Mouse (Mus musculus): ENCODE results near the gene Prkrip1. TPM values are rescaled to one million over a fixed set of nuclear protein-coding genes. Genes with fewer than 3 reads are reported as not detected.

The Prkrip1 gene
- polyA plus RNA-seq, 1 experiment from 2014 or later, result 57.5 TPM

DNA sequence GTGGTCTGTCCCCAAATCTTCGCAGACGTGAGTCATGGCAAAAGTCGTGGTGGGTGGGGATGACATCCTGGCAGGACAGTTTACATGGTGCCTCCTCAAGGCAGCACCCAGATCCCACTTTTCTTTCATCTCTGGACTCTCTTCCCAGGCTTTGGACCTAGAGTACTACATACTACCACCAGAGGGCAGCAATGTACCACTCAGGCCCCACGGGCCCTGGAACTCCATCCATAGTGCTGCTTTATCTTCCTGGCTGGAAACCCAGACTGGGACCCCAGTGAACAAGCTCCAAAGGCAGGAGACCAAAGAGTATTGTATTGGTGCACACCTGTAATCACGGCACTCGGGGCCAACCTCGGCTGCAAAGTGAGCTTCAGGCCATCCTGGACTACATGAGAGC, 3.1 kb upstream of the Prkrip1 start:
- ATAC-seq (ENCODE audit: insufficient number of reproducible peaks, insufficient read depth, low FRiP score, low TSS enrichment, low read depth), result no peak
- Histone ChIP-seq H3K9ac (no peak overlapping the region), H3K27ac (no peak overlapping the region), H3K27me3 (no peaks in the 10 kb centered on the region), H3K9me3 (no peaks in the 10 kb centered on the region), H3K36me3 (peaks cover 4% of the 10 kb centered on the region), H3K4me3 (no peak overlapping the region), H3K4me2 (no peak overlapping the region), H3K4me1 (peaks cover 12% of the 10 kb centered on the region)
- 28% methylated on average over 7 of the region's 7 CpGs for WGBS

DNA sequence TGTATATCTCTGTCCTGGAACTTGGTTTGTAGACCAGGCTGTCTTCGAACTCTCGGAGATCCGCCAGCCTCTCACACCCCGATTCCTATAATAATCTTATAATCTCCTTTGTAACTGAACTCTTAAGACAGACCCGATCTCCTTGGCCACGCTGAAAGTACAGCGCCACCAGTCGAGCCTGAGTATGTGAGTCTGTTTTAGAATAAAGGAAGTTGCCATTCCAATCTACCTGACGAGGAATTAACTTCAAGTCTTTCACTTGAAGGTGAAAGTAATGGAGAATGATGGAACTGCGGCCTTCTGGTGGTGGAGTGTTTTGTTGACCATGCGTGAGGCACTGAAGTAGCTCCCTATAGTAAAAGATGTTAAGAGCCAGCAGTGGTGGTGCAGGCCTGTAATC, 763 bp upstream of the Prkrip1 start:
- H3K27ac ChIP-seq, result peak overlapping the region; percentile 86
- H3K36me3 ChIP-seq, result peaks cover 27% of the 10 kb centered on the region
- 29% methylated on average over 11 of the region's 11 CpGs for whole genome bisulfite sequencing
- no peaks in the 10 kb centered on the region for H3K27me3 ChIP-seq
- H3K4me3 ChIP-seq, result peak overlapping the region; percentile 99
- no peak for ATAC-seq (ENCODE audit: insufficient number of reproducible peaks, insufficient read depth, low FRiP score, low TSS enrichment, low read depth)
- peak overlapping the region; percentile 96 for H3K4me2 ChIP-seq
- peaks cover 12% of the 10 kb centered on the region for H3K4me1 ChIP-seq
- no peaks in the 10 kb centered on the region for H3K9me3 ChIP-seq
- H3K9ac ChIP-seq, result peak overlapping the region; percentile 96

DNA sequence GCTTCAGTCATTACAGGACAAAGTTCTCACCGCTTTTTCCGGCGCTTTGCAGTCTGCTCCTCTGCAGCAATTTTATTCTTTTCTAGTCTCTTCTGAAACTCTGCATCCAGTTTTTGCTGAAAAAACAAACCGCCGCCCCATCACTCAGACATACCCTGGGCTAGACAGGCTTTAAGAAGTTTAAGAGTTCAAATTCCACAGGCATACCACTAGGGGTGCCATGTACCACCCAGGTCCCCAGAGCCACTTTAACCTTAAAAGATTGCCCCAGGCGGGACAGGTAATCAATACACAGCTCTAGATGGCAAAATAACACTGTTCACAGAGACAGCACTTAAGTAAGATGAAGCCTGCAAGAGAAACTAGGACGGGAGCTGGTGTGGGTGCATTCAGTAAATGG, 6.9 kb downstream of the Prkrip1 start:
- peaks cover 93% of the 10 kb centered on the region for H3K36me3 ChIP-seq
- no peaks in the 10 kb centered on the region for H3K4me1 ChIP-seq
- ATAC-seq (ENCODE audit: insufficient number of reproducible peaks, insufficient read depth, low FRiP score, low TSS enrichment, low read depth), result no peak
- WGBS, result 86% methylated on average over 7 of the region's 7 CpGs
- no peak overlapping the region for H3K4me2 ChIP-seq
- no peak overlapping the region for H3K9ac ChIP-seq
- H3K4me3 ChIP-seq, result no peak overlapping the region
- H3K27me3 ChIP-seq, result no peaks in the 10 kb centered on the region
- no peak overlapping the region for H3K27ac ChIP-seq
- H3K9me3 ChIP-seq, result no peaks in the 10 kb centered on the region

DNA sequence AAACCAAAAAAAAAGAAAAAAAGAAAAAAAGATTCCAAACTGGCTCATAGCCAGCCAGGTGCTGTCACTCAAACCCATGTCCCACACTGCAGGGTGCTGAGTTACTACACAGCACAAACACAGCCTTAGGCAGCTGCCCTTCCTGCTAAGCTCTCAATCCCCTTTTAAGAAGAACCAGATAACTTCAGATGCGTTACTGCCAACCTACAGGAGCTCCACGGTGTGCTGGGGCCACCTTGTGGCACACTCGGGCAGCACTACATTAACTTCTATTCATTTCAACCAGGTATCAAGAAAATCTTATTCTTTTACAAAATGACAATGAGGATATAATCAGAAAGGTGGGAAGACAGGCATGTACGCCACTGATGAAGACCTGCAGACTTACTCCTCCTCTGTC, 12.0 kb downstream of the Prkrip1 start:
- Histone ChIP-seq H3K9me3 (no peaks in the 10 kb centered on the region), H3K9ac (no peak overlapping the region), H3K4me2 (no peak overlapping the region), H3K4me3 (no peak overlapping the region), H3K27me3 (no peaks in the 10 kb centered on the region), H3K27ac (no peak overlapping the region), H3K36me3 (peaks cover 81% of the 10 kb centered on the region), H3K4me1 (no peaks in the 10 kb centered on the region)
- 41% methylated on average over 4 of the region's 4 CpGs for WGBS
- peak; percentile 59; the same call in 1 of the 2 replicates for ATAC-seq (ENCODE audit: insufficient number of reproducible peaks, insufficient read depth, low FRiP score, low TSS enrichment, low read depth)

DNA sequence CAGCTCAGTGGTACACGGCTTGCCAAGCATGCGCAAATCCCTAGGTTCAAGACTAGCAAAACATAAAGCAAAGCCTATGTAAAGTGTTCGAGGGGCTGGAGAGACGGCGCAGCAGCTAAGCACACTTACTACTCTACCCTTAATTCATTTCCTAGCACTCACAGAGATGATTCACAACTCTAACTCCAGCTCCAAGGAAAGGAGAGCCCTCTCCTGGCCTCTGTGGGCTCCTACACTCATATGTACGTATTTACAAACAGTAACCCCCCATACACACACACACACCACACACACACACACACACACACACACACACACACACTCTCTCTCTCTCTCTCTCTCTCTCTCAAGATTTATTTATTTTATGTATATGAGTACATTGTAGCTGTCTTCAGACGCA, 15.0 kb downstream of the Prkrip1 start:
- Histone ChIP-seq H3K4me1 (no peaks in the 10 kb centered on the region), H3K9me3 (no peaks in the 10 kb centered on the region), H3K9ac (no peak overlapping the region), H3K27me3 (no peaks in the 10 kb centered on the region), H3K4me3 (no peak overlapping the region), H3K27ac (no peak overlapping the region), H3K4me2 (no peak overlapping the region), H3K36me3 (peaks cover 84% of the 10 kb centered on the region)
- no peak for ATAC-seq (ENCODE audit: insufficient number of reproducible peaks, insufficient read depth, low FRiP score, low TSS enrichment, low read depth)
- 92% methylated on average over 7 of the region's 7 CpGs for WGBS

DNA sequence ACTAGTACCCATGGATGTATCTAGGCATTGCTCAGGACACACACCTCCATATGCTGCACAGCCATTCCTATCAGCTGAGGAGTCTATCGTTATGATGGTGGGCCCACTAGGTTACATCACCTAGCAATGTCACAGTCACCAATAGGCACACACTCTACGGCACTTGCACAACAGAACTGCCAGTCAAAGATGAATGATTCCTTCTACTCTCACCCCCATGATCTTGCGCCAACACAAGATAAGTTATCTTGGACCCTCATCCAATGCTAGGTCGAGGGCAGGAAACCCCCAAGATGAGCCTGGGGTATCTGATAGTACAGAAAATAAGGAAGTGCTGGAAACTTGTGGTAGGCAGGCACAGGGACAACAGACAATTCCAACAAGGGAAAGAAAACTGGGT, 15.9 kb downstream of the Prkrip1 start:
- no peaks in the 10 kb centered on the region for H3K27me3 ChIP-seq
- H3K9ac ChIP-seq, result no peak overlapping the region
- peaks cover 84% of the 10 kb centered on the region for H3K36me3 ChIP-seq
- no peaks in the 10 kb centered on the region for H3K4me1 ChIP-seq
- no peaks in the 10 kb centered on the region for H3K9me3 ChIP-seq
- 96% methylated on average over 4 of the region's 4 CpGs for WGBS
- no peak overlapping the region for H3K4me3 ChIP-seq
- ATAC-seq (ENCODE audit: insufficient number of reproducible peaks, insufficient read depth, low FRiP score, low TSS enrichment, low read depth), result no peak
- no peak overlapping the region for H3K4me2 ChIP-seq
- no peak overlapping the region for H3K27ac ChIP-seq

DNA sequence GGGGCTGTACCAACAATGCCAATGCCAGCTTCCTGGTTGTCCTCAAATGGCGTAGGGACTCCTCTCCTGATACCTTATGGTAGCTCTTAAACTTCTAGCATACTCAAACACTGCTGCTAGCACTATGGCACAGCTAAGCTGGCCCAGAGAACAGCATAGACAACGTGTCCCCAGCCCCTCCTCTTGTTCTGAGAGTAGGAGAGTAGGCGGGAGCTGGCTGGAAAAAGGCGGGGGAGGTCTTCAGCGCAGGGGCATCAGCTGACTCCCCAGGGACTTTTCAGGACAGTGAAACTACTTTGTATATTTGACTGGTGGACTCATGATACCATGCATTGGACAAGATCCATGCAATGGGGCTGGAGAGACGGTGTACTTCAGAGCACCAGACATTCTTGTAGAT, 16.7 kb downstream of the Prkrip1 start:
- H3K4me2 ChIP-seq, result no peak overlapping the region
- H3K9me3 ChIP-seq, result no peaks in the 10 kb centered on the region
- no peak overlapping the region for H3K27ac ChIP-seq
- no peaks in the 10 kb centered on the region for H3K4me1 ChIP-seq
- peaks cover 88% of the 10 kb centered on the region for H3K36me3 ChIP-seq
- H3K27me3 ChIP-seq, result no peaks in the 10 kb centered on the region
- H3K4me3 ChIP-seq, result no peak overlapping the region
- 92% methylated on average over 6 of the region's 6 CpGs for WGBS
- H3K9ac ChIP-seq, result no peak overlapping the region
- ATAC-seq (ENCODE audit: insufficient number of reproducible peaks, insufficient read depth, low FRiP score, low TSS enrichment, low read depth), result no peak

DNA sequence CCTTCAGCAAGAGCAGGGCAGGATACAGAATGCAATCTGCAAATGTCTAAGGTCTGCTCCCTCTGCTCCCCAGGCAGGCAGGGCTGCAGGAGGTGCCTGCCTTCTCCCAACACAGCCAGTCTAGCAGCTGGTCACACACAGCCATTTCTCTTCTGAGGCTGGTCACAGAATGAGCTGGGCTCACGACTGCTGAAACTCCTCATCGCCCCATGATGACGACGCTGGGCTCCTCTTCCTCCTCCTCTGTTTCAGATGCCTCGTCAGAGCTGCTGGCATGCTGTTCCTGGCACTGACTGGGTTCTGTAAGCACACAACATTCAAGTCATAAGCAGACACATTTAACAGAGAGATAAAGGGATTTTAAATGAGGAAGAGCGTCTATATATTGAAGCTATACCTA, 17.6 kb downstream of the Prkrip1 start:
- Histone ChIP-seq H3K4me1 (no peaks in the 10 kb centered on the region), H3K4me3 (no peak overlapping the region), H3K9me3 (no peaks in the 10 kb centered on the region), H3K27me3 (no peaks in the 10 kb centered on the region), H3K9ac (peak overlapping the region; percentile 16; the same call in 1 of the 2 replicates), H3K36me3 (peaks cover 86% of the 10 kb centered on the region), H3K27ac (no peak overlapping the region), H3K4me2 (no peak overlapping the region)
- 90% methylated on average over 6 of the region's 6 CpGs for WGBS
- ATAC-seq (ENCODE audit: insufficient number of reproducible peaks, insufficient read depth, low FRiP score, low TSS enrichment, low read depth), result no peak

DNA sequence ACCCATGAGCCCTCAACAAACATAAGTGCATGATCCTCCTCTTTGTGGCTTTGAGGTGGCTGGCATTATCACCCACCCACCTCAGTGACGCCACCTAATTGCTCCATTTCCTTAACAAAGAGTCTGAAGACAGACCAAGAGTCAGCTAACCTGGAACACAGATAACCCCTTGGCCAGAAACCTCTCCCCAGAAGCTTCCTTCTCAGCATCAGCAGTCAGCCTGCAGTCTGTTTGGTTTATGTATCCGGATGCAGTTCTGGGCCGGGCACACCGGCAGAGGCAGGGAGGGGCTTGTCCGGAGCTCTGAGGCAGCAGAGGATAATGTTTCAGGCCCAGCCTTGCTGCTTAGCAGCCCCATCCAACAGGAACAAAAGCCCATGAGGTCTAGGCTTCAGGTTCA, 19.2 kb downstream of the Prkrip1 start:
- Histone ChIP-seq H3K4me2 (no peak overlapping the region), H3K9ac (no peak overlapping the region), H3K27me3 (no peaks in the 10 kb centered on the region), H3K27ac (no peak overlapping the region), H3K36me3 (peaks cover 75% of the 10 kb centered on the region), H3K9me3 (no peaks in the 10 kb centered on the region), H3K4me1 (no peaks in the 10 kb centered on the region), H3K4me3 (no peak overlapping the region)
- WGBS, result 77% methylated on average over 5 of the region's 5 CpGs
- ATAC-seq (ENCODE audit: insufficient number of reproducible peaks, insufficient read depth, low FRiP score, low TSS enrichment, low read depth), result no peak

DNA sequence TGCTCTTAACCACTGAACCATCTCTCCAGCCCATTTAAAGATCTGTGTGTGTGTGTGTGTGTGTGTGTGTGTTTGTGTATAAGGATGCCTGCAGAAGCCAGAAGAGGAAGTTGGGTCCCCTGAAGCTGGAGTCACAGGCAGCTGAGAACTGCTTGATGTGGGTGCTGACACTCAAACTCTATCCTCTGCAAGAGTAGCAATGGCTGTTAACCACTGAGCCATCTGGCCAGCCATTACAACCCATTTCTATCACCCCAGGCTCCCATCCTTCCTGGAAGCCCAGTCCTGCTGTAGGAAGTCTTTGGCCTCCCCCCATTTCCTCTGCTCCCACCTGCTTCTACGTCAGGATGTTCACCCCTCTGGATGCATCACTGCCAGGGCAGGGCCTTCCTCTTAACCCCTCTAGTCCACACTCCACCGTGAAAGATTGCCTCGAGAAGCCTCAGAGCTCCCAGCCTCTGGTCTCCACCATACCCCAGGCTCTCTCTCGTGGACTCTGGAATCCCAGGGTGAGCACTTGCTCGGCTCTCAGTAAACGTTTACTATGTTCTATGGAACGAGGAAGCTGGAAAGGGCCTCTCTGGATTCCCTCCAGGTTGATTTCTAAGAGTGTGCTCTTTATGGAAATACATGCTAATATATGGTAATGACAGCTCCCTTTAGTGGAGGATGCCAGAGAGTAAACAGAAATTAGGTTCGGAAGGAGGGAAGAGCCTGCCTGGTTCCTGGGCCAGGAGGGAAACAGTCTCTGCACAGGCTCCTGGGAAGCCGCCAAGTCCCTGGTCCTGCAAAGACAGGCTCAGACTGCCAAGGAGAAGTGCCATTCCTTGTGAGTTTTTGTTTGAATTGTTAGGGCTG, 24.9 kb downstream of the Prkrip1 start:
- no peak overlapping the region for H3K9ac ChIP-seq
- H3K27me3 ChIP-seq, result no peaks in the 10 kb centered on the region
- no peak overlapping the region for H3K4me2 ChIP-seq
- peak overlapping the region; percentile 55; the same call in 1 of the 2 replicates for H3K27ac ChIP-seq
- peaks cover 21% of the 10 kb centered on the region for H3K36me3 ChIP-seq
- WGBS, result 48% methylated on average over 9 of the region's 9 CpGs
- peaks cover 24% of the 10 kb centered on the region for H3K4me1 ChIP-seq
- no peaks in the 10 kb centered on the region for H3K9me3 ChIP-seq
- no peak for ATAC-seq (ENCODE audit: insufficient number of reproducible peaks, insufficient read depth, low FRiP score, low TSS enrichment, low read depth)
- no peak overlapping the region for H3K4me3 ChIP-seq

DNA sequence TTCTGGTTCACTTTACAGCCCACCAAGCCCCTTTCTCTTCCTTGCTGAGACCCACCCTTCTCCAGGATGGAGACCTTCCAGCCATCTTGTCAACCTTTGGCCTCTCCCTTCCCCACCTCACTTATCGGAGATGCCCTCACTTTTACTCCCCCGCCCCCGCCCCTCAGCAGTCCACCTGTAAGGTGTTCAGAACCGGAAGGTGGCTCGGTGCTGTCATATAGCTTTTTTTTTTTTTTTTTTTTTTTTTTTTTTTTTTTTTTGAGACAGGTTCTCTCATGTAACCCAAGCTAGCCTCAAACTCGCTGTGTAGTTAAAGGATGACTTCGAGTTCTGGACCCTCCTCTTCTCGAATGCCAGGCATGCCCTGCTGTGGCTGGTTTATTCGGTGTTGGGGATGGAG, 25.8 kb downstream of the Prkrip1 start:
- no peaks in the 10 kb centered on the region for H3K27me3 ChIP-seq
- no peak for ATAC-seq (ENCODE audit: insufficient number of reproducible peaks, insufficient read depth, low FRiP score, low TSS enrichment, low read depth)
- 80% methylated on average over 9 of the region's 9 CpGs for WGBS

More for the DNA sequence above, 25.8 kb downstream of the Prkrip1 start:
- peaks cover 16% of the 10 kb centered on the region for H3K36me3 ChIP-seq
- H3K9ac ChIP-seq, result no peak overlapping the region
- no peak overlapping the region for H3K4me2 ChIP-seq
- no peaks in the 10 kb centered on the region for H3K9me3 ChIP-seq
- no peak overlapping the region for H3K27ac ChIP-seq
- H3K4me1 ChIP-seq, result peaks cover 24% of the 10 kb centered on the region
- H3K4me3 ChIP-seq, result no peak overlapping the region
